Comparison of ENCODE assay signal across 12 mouse cellular contexts in genomic region chr9:75778762-75779346, GRCm38 (mm10). TPM values are rescaled to one million over a fixed set of nuclear protein-coding genes. Genes with fewer than 3 reads are reported as not detected.
DNase-seq lines count a peak whose midpoint lies in the region; ATAC-seq lines count a peak whose summit lies in the region.
"Had no signal": no experiment of that assay in that cellular context is flagged by ENCODE, and none has a peak within 500 bp of the region (broad histone marks: within the 10 kb centered on the region; RNA-seq: fewer than 3 reads in every experiment).

No protein-coding gene starts in this region.

- DNase-seq in adrenal gland, postnatal 14 days, result peak; percentile 63
- no peak for DNase-seq in adrenal gland, adult 2 months
- DNase-seq in heart, adult 8-10 months (ENCODE audit: low spot score), result no peak
- DNase-seq in embryonic facial prominence, embryonic 14.5 days (ENCODE audit: low spot score), result no peak
- DNase-seq in lung, postnatal 10 days, result peak; percentile 37
- no peak for DNase-seq in testis, postnatal 10 days (ENCODE audit: low spot score)
- DNase-seq in natural killer cell, adult 2 months (ENCODE audit: low spot score in 2 of 2), result no peak
- DNase-seq: embryo, embryonic 11 days had no signal

- H3K36me3 ChIP-seq in heart, embryonic 13.5 days, result no peaks in the 10 kb centered on the region
- H3K36me3 ChIP-seq in embryonic facial prominence, embryonic 14.5 days (ENCODE audit: control insufficient read depth, insufficient read depth, low read length), result no peaks in the 10 kb centered on the region
- H3K36me3 ChIP-seq: midbrain, embryonic 13.5 days had no signal

- ATAC-seq in heart, embryonic 13.5 days (ENCODE audit: extremely low read depth, insufficient number of reproducible peaks, low FRiP score, low TSS enrichment), result no peak
- ATAC-seq in embryonic facial prominence, embryonic 14.5 days (ENCODE audit: low read depth), result 0 out of 2 replicates have a peak, but pooled peaks have one; percentile 53
- ATAC-seq: midbrain, embryonic 13.5 days had no signal

- 35% methylated on average over 9 of the region's 9 CpGs for WGBS in heart, embryonic 13.5 days
- WGBS in embryonic facial prominence, embryonic 14.5 days, result 29% methylated on average over 9 of the region's 9 CpGs

- no peaks in the 10 kb centered on the region for H3K9me3 ChIP-seq in heart, embryonic 13.5 days
- no peaks in the 10 kb centered on the region for H3K9me3 ChIP-seq in embryonic facial prominence, embryonic 14.5 days (ENCODE audit: control insufficient read depth, low read length)
- H3K9me3 ChIP-seq: midbrain, embryonic 13.5 days had no signal

- H3K4me3 ChIP-seq in heart, embryonic 13.5 days, result peak overlapping the region; percentile 47
- H3K4me3 ChIP-seq in embryonic facial prominence, embryonic 14.5 days (ENCODE audit: low read depth, low read length), result peak overlapping the region; percentile 33
- H3K4me3 ChIP-seq: midbrain, embryonic 13.5 days had no signal

- H3K4me2 ChIP-seq in heart, embryonic 13.5 days, result peak overlapping the region; percentile 65
- H3K4me2 ChIP-seq in embryonic facial prominence, embryonic 14.5 days (ENCODE audit: low read depth, low read length), result peak overlapping the region; percentile 48
- H3K4me2 ChIP-seq: midbrain, embryonic 13.5 days had no signal

- H3K4me1 ChIP-seq in heart, embryonic 13.5 days, result peaks cover 29% of the 10 kb centered on the region
- H3K4me1 ChIP-seq in embryonic facial prominence, embryonic 14.5 days (ENCODE audit: control insufficient read depth, insufficient read depth, low read length), result peaks cover 17% of the 10 kb centered on the region

- peak overlapping the region; percentile 54 for H3K27ac ChIP-seq in heart, embryonic 13.5 days (replicated peaks)
- H3K27ac ChIP-seq in embryonic facial prominence, embryonic 14.5 days (replicated peaks; ENCODE audit: low read depth, low read length), result no peak overlapping the region
- H3K27ac ChIP-seq: liver, embryonic 14.5 days; midbrain, embryonic 13.5 days had no signal

- peak overlapping the region; percentile 64; the same call in 1 of the 2 replicates for H3K9ac ChIP-seq in heart, embryonic 13.5 days
- no peak overlapping the region for H3K9ac ChIP-seq in embryonic facial prominence, embryonic 14.5 days (ENCODE audit: low read depth, low read length)
- H3K9ac ChIP-seq: liver, embryonic 14.5 days; midbrain, embryonic 13.5 days had no signal

- H3K27me3 ChIP-seq in heart, embryonic 13.5 days (replicated peaks), result no peaks in the 10 kb centered on the region
- H3K27me3 ChIP-seq in embryonic facial prominence, embryonic 14.5 days (replicated peaks; ENCODE audit: control insufficient read depth, insufficient read depth, low read length), result no peaks in the 10 kb centered on the region
- H3K27me3 ChIP-seq: midbrain, embryonic 13.5 days had no signal

RNA-seq across cellular contexts. Expression of gene Bmp5, which starts 3.7 kb away (rescaled TPM):
- total RNA-seq in adrenal gland, postnatal 14 days (2021), result 5.2 and 6.2 TPM in 2 replicates
- total RNA-seq in adrenal gland, adult 2 months (2021), result under 1 TPM; 0.58 to 0.83 TPM
- 0.15 and 0.21 TPM in 2 replicates for polyA plus RNA-seq in adrenal gland, adult 2 months (2012; rRNA removed)
- 8.3 and 9.3 TPM in 2 replicates for polyA plus RNA-seq in heart, embryonic 13.5 days (2015; fragmentation: Nextera tagmentation; extraction: Ambion mirVana)
- total RNA-seq in heart, adult 8-10 months (2022), result 1 to 10 TPM in 1 of 4 experiments, under 1 TPM in 3; 0.38 to 1.0 (median 0.75) TPM
- 12.0 and 12.4 TPM in 2 replicates for polyA plus RNA-seq in embryonic facial prominence, embryonic 14.5 days (2014; fragmentation: Nextera tagmentation; extraction: Ambion mirVana)
- polyA plus RNA-seq: spleen, adult 2 months had no signal

Comparison
In these comparisons a context has a peak if more than half of its experiments do, and no peak if none do; other contexts are left out.
1. DNase-seq: peak in adrenal gland, postnatal 14 days (single experiment) and lung, postnatal 10 days (single experiment); none in adrenal gland, adult 2 months (single experiment), heart, adult 8-10 months (single experiment), embryonic facial prominence, embryonic 14.5 days (single experiment), testis, postnatal 10 days (single experiment) and natural killer cell, adult 2 months (0 of 2).